Mouse (Mus musculus) brain, adult 2 months (tissue): ENCODE measurements around the gene Nt5dc3.

Source experiments
- DNase-seq: peaks from one replicate; pipeline ENCODE4 v3.0.0; 2011; ENCODE audit warnings: low read depth, low spot score

The Nt5dc3 gene

GRCm38 (mm10) chr10:86778398-86779116 is at the start of gene Nt5dc3:
Gene Nt5dc3 (plus strand): TSS chr10:86779005.
- DNase-seq, result peak; percentile 99

GRCm38 (mm10) chr10:86730823-86731499 is 47.8 kb upstream of the Nt5dc3 start:
- DNase-seq, result peak; percentile 92

- no peak for DNase-seq
These were observed 47.3 kb upstream of the Nt5dc3 start for GRCm38 (mm10) chr10:86731500-86731863.

- DNase-seq, result peak; percentile 13
These were observed 43.8 kb upstream of the Nt5dc3 start for GRCm38 (mm10) chr10:86735036-86735435.

- DNase-seq, result no peak
These were observed 35.9 kb upstream of the Nt5dc3 start for GRCm38 (mm10) chr10:86742918-86743317.

GRCm38 (mm10) chr10:86744306-86744705 is 34.5 kb upstream of the Nt5dc3 start:
- DNase-seq, result no peak

GRCm38 (mm10) chr10:86755816-86756502 is 22.8 kb upstream of the Nt5dc3 start:
- no peak for DNase-seq

GRCm38 (mm10) chr10:86757724-86758123 is 21.1 kb upstream of the Nt5dc3 start:
- no peak for DNase-seq

- no peak for DNase-seq
These were observed 20.6 kb upstream of the Nt5dc3 start for GRCm38 (mm10) chr10:86758211-86758610.

GRCm38 (mm10) chr10:86761236-86761635 is 17.6 kb upstream of the Nt5dc3 start:
- DNase-seq, result no peak

GRCm38 (mm10) chr10:86761722-86762383 is 17.0 kb upstream of the Nt5dc3 start:
- DNase-seq, result no peak

- no peak for DNase-seq
These were observed 16.4 kb upstream of the Nt5dc3 start for GRCm38 (mm10) chr10:86762384-86762730.

- DNase-seq, result no peak
These were observed 15.1 kb upstream of the Nt5dc3 start, which contains the start of gene Gm49358 for GRCm38 (mm10) chr10:86763672-86764071. Gene Gm49358 (plus strand): TSS chr10:86763972.

- DNase-seq, result no peak
These were observed 13.3 kb upstream of the Nt5dc3 start for GRCm38 (mm10) chr10:86765344-86765966.

- DNase-seq, result no peak
These were observed 9.6 kb upstream of the Nt5dc3 start for GRCm38 (mm10) chr10:86769216-86769615.

GRCm38 (mm10) chr10:86769797-86770196 is 9.0 kb upstream of the Nt5dc3 start:
- no peak for DNase-seq

GRCm38 (mm10) chr10:86771701-86772100 is 7.1 kb upstream of the Nt5dc3 start:
- no peak for DNase-seq

- peak; percentile 69 for DNase-seq
These were observed 6.6 kb upstream of the Nt5dc3 start for GRCm38 (mm10) chr10:86772231-86772631.

- no peak for DNase-seq
These were observed 5.4 kb upstream of the Nt5dc3 start for GRCm38 (mm10) chr10:86773360-86773759.

- DNase-seq, result no peak
These were observed 2.5 kb upstream of the Nt5dc3 start for GRCm38 (mm10) chr10:86776281-86776680.

GRCm38 (mm10) chr10:86777614-86778319 is 1.0 kb upstream of the Nt5dc3 start:
- no peak for DNase-seq
